Mouse (Mus musculus): ENCODE measurements around the gene Cd28. TPM values are rescaled to one million over a fixed set of nuclear protein-coding genes. Genes with fewer than 3 reads are reported as not detected.

The Cd28 gene
- polyA plus RNA-seq, 1 experiment: 0.45 TPM

DNA sequence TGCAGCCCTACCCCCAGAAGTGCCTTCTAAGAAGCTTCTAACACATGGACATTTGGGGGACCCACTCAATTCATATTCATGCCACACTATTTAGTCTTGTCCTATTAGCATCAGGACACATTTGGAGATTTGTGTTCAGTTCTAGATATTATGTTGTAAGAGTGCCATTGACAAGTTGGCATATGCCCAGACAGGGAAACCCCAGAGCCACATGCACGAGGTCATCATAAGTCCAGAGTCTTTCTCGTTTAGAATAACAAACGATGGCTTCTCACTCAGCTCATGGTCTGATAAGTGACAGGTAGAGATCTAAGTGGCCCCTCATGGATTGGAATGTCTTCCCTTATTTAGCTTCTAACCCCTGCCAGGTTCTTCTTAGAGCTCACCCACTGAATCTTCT, 105.0 kb downstream of the Cd28 start:
- Histone ChIP-seq H3K4me3 (replicated peaks; ENCODE audit: control insufficient read depth, low read depth, low read length) (no peak overlapping the region), H3K27ac (ENCODE audit: control insufficient read depth, insufficient read depth, low read depth, low read length, poor library complexity) (no peak overlapping the region), H3K4me1 (ENCODE audit: control insufficient read depth, insufficient read depth, low read length) (peaks cover 2% of the 10 kb centered on the region; the same call in 1 of the 2 replicates)
- WGBS: 19% methylated on average over 3 of the region's 3 CpGs
- TF ChIP-seq POLR2A (IDR thresholded peaks at IDR 0.05; ENCODE audit: borderline replicate concordance, control insufficient read depth, low read depth, low read length): no peak
- no peak for TF ChIP-seq CTCF (IDR thresholded peaks at IDR 0.05; ENCODE audit: control insufficient read depth, insufficient read depth, low read length)

Other genes with a start within 250 kb of the Cd28 start
- gene Raph1, start 149.7 kb upstream of the Cd28 start, polyA plus RNA-seq (2011; ENCODE audit: insufficient read depth, insufficient read length, low replicate concordance, missing spikeins): 1.4 and 4.3 TPM in 2 replicates
- gene Ctla4, start 170.2 kb downstream of the Cd28 start, polyA plus RNA-seq (2011; ENCODE audit: insufficient read depth, insufficient read length, low replicate concordance, missing spikeins): not detected in 2 replicates

All from bone marrow, adult 2 months (tissue).